Mouse (Mus musculus): ENCODE measurements around the gene Scgb1b15. TPM values are rescaled to one million over a fixed set of nuclear protein-coding genes. Genes with fewer than 3 reads are reported as not detected.
"Not testable (repeated sequence)": the region's sequence is repeated elsewhere in the genome, so short reads cannot be mapped to it uniquely, and the experiment has no call there.

Scgb1b15 gene
- not detected in 2 replicates for total RNA-seq (2012; rRNA removed)
- polyA plus RNA-seq (2012; ENCODE audit: insufficient read depth in 1 of 2, insufficient read length in 2 of 2, low read depth in 1 of 2, low replicate concordance in 2 of 2, missing spikeins in 1 of 2) = not detected

GRCm38 (mm10) chr7:32836254-32836653, at the start of gene Scgb1b15:
Scgb1b15 (plus strand) TSS chr7:32836554.
- not testable (repeated sequence) for H3K9me3 ChIP-seq (replicated peaks; ENCODE audit: insufficient read depth, low read length); H3K27me3 ChIP-seq (ENCODE audit: control insufficient read depth in 1 of 2, insufficient read depth in 2 of 2, low read length in 2 of 2); H3K36me3 ChIP-seq (ENCODE audit: control insufficient read depth in 1 of 2, insufficient read depth in 2 of 2, low read length in 2 of 2); H3K27ac ChIP-seq (ENCODE audit: control insufficient read depth, low read depth, low read length); H3K4me1 ChIP-seq (ENCODE audit: control insufficient read depth in 1 of 2, insufficient read depth in 2 of 2, low read length in 2 of 2); DNase-seq (ENCODE audit: low read depth, low spot score); H3K4me3 ChIP-seq (ENCODE audit: control insufficient read depth in 1 of 2, insufficient read depth in 1 of 2, low read depth in 2 of 2, low read length in 2 of 2); H3K79me2 ChIP-seq (ENCODE audit: control insufficient read depth, insufficient read depth, low read length, poor library complexity); H3K9ac ChIP-seq (ENCODE audit: control insufficient read depth, low read depth, low read length, poor library complexity, severe bottlenecking)

GRCm38 (mm10) chr7:32829562-32829961, 6.8 kb upstream of the Scgb1b15 start, which contains the start of gene Scgb2b15:
Scgb2b15 (minus strand) TSS chr7:32829662.
- not testable (repeated sequence) for H3K79me2 ChIP-seq (ENCODE audit: control insufficient read depth, insufficient read depth, low read length, poor library complexity); H3K4me3 ChIP-seq (ENCODE audit: control insufficient read depth in 1 of 2, insufficient read depth in 1 of 2, low read depth in 2 of 2, low read length in 2 of 2); DNase-seq (ENCODE audit: low read depth, low spot score); H3K4me1 ChIP-seq (ENCODE audit: control insufficient read depth in 1 of 2, insufficient read depth in 2 of 2, low read length in 2 of 2); H3K27me3 ChIP-seq (ENCODE audit: control insufficient read depth in 1 of 2, insufficient read depth in 2 of 2, low read length in 2 of 2); H3K9ac ChIP-seq (ENCODE audit: control insufficient read depth, low read depth, low read length, poor library complexity, severe bottlenecking); H3K27ac ChIP-seq (ENCODE audit: control insufficient read depth, low read depth, low read length); H3K36me3 ChIP-seq (ENCODE audit: control insufficient read depth in 1 of 2, insufficient read depth in 2 of 2, low read length in 2 of 2); H3K9me3 ChIP-seq (replicated peaks; ENCODE audit: insufficient read depth, low read length)

Other genes starting within 250 kb of the Scgb1b15 start
- not detected in 2 replicates for gene Scgb2b15, start 6.9 kb upstream of the Scgb1b15 start, total RNA-seq (2012; rRNA removed)
- gene Scgb2b15, start 6.9 kb upstream of the Scgb1b15 start, polyA plus RNA-seq (2012; ENCODE audit: insufficient read depth in 1 of 2, insufficient read length in 2 of 2, low read depth in 1 of 2, low replicate concordance in 2 of 2, missing spikeins in 1 of 2) = not detected
- not detected in 2 replicates for gene Scgb2b17, start 220.0 kb downstream of the Scgb1b15 start, total RNA-seq (2012; rRNA removed)
- gene Scgb2b17, start 220.0 kb downstream of the Scgb1b15 start, polyA plus RNA-seq (2012; ENCODE audit: insufficient read depth in 1 of 2, insufficient read length in 2 of 2, low read depth in 1 of 2, low replicate concordance in 2 of 2, missing spikeins in 1 of 2) = not detected
- gene Scgb1b17, start 226.9 kb downstream of the Scgb1b15 start, total RNA-seq (2012; rRNA removed) = not detected in 2 replicates
- gene Scgb1b17, start 226.9 kb downstream of the Scgb1b15 start, polyA plus RNA-seq (2012; ENCODE audit: insufficient read depth in 1 of 2, insufficient read length in 2 of 2, low read depth in 1 of 2, low replicate concordance in 2 of 2, missing spikeins in 1 of 2) = not detected